18 mouse cellular contexts compared by ENCODE assay signal in genomic region chr9:31645114-31645513, GRCm38 (mm10).
DNase-seq lines count a peak whose midpoint lies in the region; ATAC-seq and TF ChIP-seq lines count a peak whose summit lies in the region.
"Had no signal": no experiment of that assay in that cellular context is flagged by ENCODE, and none has a peak within 500 bp of the region (broad histone marks: within the 10 kb centered on the region; RNA-seq: fewer than 3 reads in every experiment).

No protein-coding gene starts in this region.

- 36% methylated on average over 7 of the region's 7 CpGs for WGBS in forebrain, embryonic 16.5 days
- WGBS in forebrain, embryonic 11.5 days = 93% methylated on average over 7 of the region's 7 CpGs
- 52% methylated on average over 7 of the region's 7 CpGs for WGBS in liver, adult 2 months
- 80% methylated on average over 7 of the region's 7 CpGs for WGBS in liver, embryonic 12.5 days (ENCODE audit: insufficient replicate concordance)

- ATAC-seq in forebrain, embryonic 16.5 days = 0 out of 2 replicates have a peak, but pooled peaks have one; percentile 18
- ATAC-seq in forebrain, embryonic 11.5 days (replicated peaks; ENCODE audit: low FRiP score) = no peak
- ATAC-seq in liver, embryonic 12.5 days = no peak
- ATAC-seq: forebrain, embryonic 13.5 days; Patski had no signal

- H3K9ac ChIP-seq in forebrain, embryonic 16.5 days (replicated peaks; ENCODE audit: low read depth, low read length) = no peak overlapping the region
- H3K9ac ChIP-seq in forebrain, embryonic 11.5 days (ENCODE audit: low read length) = no peak overlapping the region
- H3K9ac ChIP-seq in liver, adult 2 months (ENCODE audit: low read depth, low read length) = no peak overlapping the region
- no peak overlapping the region for H3K9ac ChIP-seq in liver, embryonic 12.5 days
- H3K9ac ChIP-seq: forebrain, embryonic 13.5 days; hindbrain, embryonic 13.5 days; liver, embryonic 13.5 days; neural tube, embryonic 15.5 days had no signal

- H3K27me3 ChIP-seq in forebrain, embryonic 16.5 days (replicated peaks; ENCODE audit: control insufficient read depth, insufficient read depth, low read length) = no peaks in the 10 kb centered on the region
- no peaks in the 10 kb centered on the region for H3K27me3 ChIP-seq in forebrain, embryonic 11.5 days (ENCODE audit: control insufficient read depth, insufficient read depth, low read length)
- H3K27me3 ChIP-seq in liver, adult 2 months (ENCODE audit: control insufficient read depth, insufficient read depth, low read length) = no peaks in the 10 kb centered on the region
- no peaks in the 10 kb centered on the region for H3K27me3 ChIP-seq in liver, embryonic 12.5 days (replicated peaks)
- H3K27me3 ChIP-seq: forebrain, embryonic 13.5 days; hindbrain, embryonic 13.5 days; liver, embryonic 13.5 days; neural tube, embryonic 15.5 days; Patski had no signal

- H3K4me2 ChIP-seq in forebrain, embryonic 16.5 days (ENCODE audit: low read length) = no peak overlapping the region
- no peak overlapping the region for H3K4me2 ChIP-seq in forebrain, embryonic 11.5 days (ENCODE audit: low read depth, low read length, severe bottlenecking)
- no peak overlapping the region for H3K4me2 ChIP-seq in liver, embryonic 12.5 days
- H3K4me2 ChIP-seq: forebrain, embryonic 13.5 days; hindbrain, embryonic 13.5 days; liver, embryonic 13.5 days; neural tube, embryonic 15.5 days had no signal

- H3K4me1 ChIP-seq in forebrain, embryonic 16.5 days (replicated peaks; ENCODE audit: control insufficient read depth, insufficient read depth, low read length) = no peaks in the 10 kb centered on the region
- no peaks in the 10 kb centered on the region for H3K4me1 ChIP-seq in forebrain, embryonic 11.5 days (replicated peaks; ENCODE audit: control insufficient read depth, insufficient read depth, low read length)
- 0 out of 2 replicates have a peak, but pooled peaks cover 3% of the 10 kb centered on the region for H3K4me1 ChIP-seq in liver, adult 2 months (ENCODE audit: control insufficient read depth, insufficient read depth, low read length)
- H3K4me1 ChIP-seq in liver, embryonic 12.5 days = no peaks in the 10 kb centered on the region
- H3K4me1 ChIP-seq: forebrain, embryonic 13.5 days; hindbrain, embryonic 13.5 days; liver, embryonic 13.5 days; neural tube, embryonic 15.5 days had no signal

- no peak overlapping the region for H3K4me3 ChIP-seq in forebrain, embryonic 16.5 days (replicated peaks; ENCODE audit: low read length)
- no peak overlapping the region for H3K4me3 ChIP-seq in forebrain, embryonic 11.5 days (ENCODE audit: low read depth, low read length)
- H3K4me3 ChIP-seq in liver, adult 2 months (ENCODE audit: insufficient read depth, low read depth, low read length) = no peak overlapping the region
- no peak overlapping the region for H3K4me3 ChIP-seq in liver, embryonic 12.5 days
- H3K4me3 ChIP-seq: forebrain, embryonic 13.5 days; hindbrain, embryonic 13.5 days; liver, embryonic 13.5 days; neural tube, embryonic 15.5 days had no signal

- H3K9me3 ChIP-seq in forebrain, embryonic 16.5 days (ENCODE audit: control insufficient read depth, low read length) = no peaks in the 10 kb centered on the region
- no peaks in the 10 kb centered on the region for H3K9me3 ChIP-seq in forebrain, embryonic 11.5 days (ENCODE audit: control insufficient read depth, low read length)
- no peaks in the 10 kb centered on the region for H3K9me3 ChIP-seq in liver, embryonic 12.5 days (replicated peaks)
- H3K9me3 ChIP-seq: forebrain, embryonic 13.5 days; hindbrain, embryonic 13.5 days; liver, embryonic 13.5 days; neural tube, embryonic 15.5 days had no signal

- H3K36me3 ChIP-seq in forebrain, embryonic 16.5 days (ENCODE audit: control insufficient read depth, insufficient read depth) = no peaks in the 10 kb centered on the region
- H3K36me3 ChIP-seq in forebrain, embryonic 11.5 days (ENCODE audit: control insufficient read depth, insufficient read depth, low read length) = no peaks in the 10 kb centered on the region
- H3K36me3 ChIP-seq in liver, adult 2 months (ENCODE audit: control insufficient read depth, insufficient read depth, low read length) = no peaks in the 10 kb centered on the region
- no peaks in the 10 kb centered on the region for H3K36me3 ChIP-seq in liver, embryonic 12.5 days
- H3K36me3 ChIP-seq: hindbrain, embryonic 13.5 days; liver, embryonic 13.5 days; neural tube, embryonic 15.5 days had no signal

- no peak overlapping the region for H3K27ac ChIP-seq in forebrain, embryonic 16.5 days (ENCODE audit: low read length)
- H3K27ac ChIP-seq in forebrain, embryonic 11.5 days (ENCODE audit: low read depth, low read length) = no peak overlapping the region
- H3K27ac ChIP-seq in liver, adult 2 months (replicated peaks; ENCODE audit: insufficient read depth, low read depth, low read length) = no peak overlapping the region
- H3K27ac ChIP-seq in liver, embryonic 12.5 days = no peak overlapping the region
- H3K27ac ChIP-seq: forebrain, embryonic 13.5 days; hindbrain, embryonic 13.5 days; liver, embryonic 13.5 days; neural tube, embryonic 15.5 days had no signal

- TF ChIP-seq POLR2A in liver, adult 2 months (IDR thresholded peaks at IDR 0.05; ENCODE audit: extremely low read depth, insufficient read depth, low read length) = no peak

- DNase-seq in forebrain, embryonic 11.5 days (ENCODE audit: low spot score) = no peak
- DNase-seq in liver, adult 2 months (ENCODE audit: extremely low read depth, low read depth, low spot score) = peak; percentile 50
- peak; percentile 4 to 16 for DNase-seq in kidney, postnatal 36 days
- DNase-seq in lung, postnatal 25 days (ENCODE audit: low spot score) = peak; percentile 34
- no peak for DNase-seq in spleen, postnatal 10 days (ENCODE audit: low spot score in 2 of 2)
- DNase-seq in ovary, adult 18-20 months (ENCODE audit: low spot score) = no peak
- DNase-seq: B cell, adult 2 months; cerebellum, adult 2 months; gastrocnemius, postnatal 10 days; heart, postnatal 10 days; liver, embryonic 13.5 days; retina, postnatal 1 day had no signal

- no peak for TF ChIP-seq CTCF in liver, adult 2 months (IDR thresholded peaks at IDR 0.05; ENCODE audit: low read depth, low read length)

- no peaks in the 10 kb centered on the region for H3K79me2 ChIP-seq in liver, adult 2 months (ENCODE audit: control insufficient read depth, insufficient read depth, low read length)

Comparison
In these comparisons a context has a peak if more than half of its experiments do, and no peak if none do; other contexts are left out.
1. DNase-seq: peak in liver, adult 2 months (single experiment), kidney, postnatal 36 days (2 of 2) and lung, postnatal 25 days (single experiment); none in forebrain, embryonic 11.5 days (single experiment), spleen, postnatal 10 days (0 of 2) and ovary, adult 18-20 months (single experiment).